Mouse (Mus musculus) splenic B cell, adult 2 months (primary cell): Measurements from ENCODE around the gene Smagp.

Experiments
- DNase-seq: peaks from one replicate; pipeline ENCODE4 v3.0.0-alpha.2; 2011; ENCODE audit warnings: low read depth, low spot score
- H3K27me3 ChIP-seq: 2 replicates; pipeline ENCODE4 v1.6.1; 2012; ENCODE audit warnings: mild to moderate bottlenecking, low read length, moderate library complexity, mixed read lengths; ENCODE audit not compliant: control insufficient read depth, poor library complexity, insufficient read depth, severe bottlenecking
- H3K36me3 ChIP-seq: 2 replicates; pipeline ENCODE4 v1.6.1; 2012; ENCODE audit warnings: mild to moderate bottlenecking, low read length, moderate library complexity, mixed read lengths; ENCODE audit not compliant: control insufficient read depth, poor library complexity, insufficient read depth, severe bottlenecking

Smagp gene

GRCm38 (mm10) chr15:100573946-100574345 is 62.8 kb downstream of the Smagp start:
- DNase-seq = no peak
- H3K27me3 ChIP-seq = no peaks in the 10 kb centered on the region
- no peaks in the 10 kb centered on the region for H3K36me3 ChIP-seq
